Mouse (Mus musculus): ENCODE measurements around the gene F11r. TPM values are rescaled to one million over a fixed set of nuclear protein-coding genes. Genes with fewer than 3 reads are reported as not detected.

F11r gene
- polyA plus RNA-seq, 2 experiments, result 19.2 to 35.4 TPM

GRCm38 (mm10) chr1:171441466-171442412 is 4.4 kb downstream of the F11r start:
- TF ChIP-seq POLR2A (IDR thresholded peaks at IDR 0.05; ENCODE audit: borderline replicate concordance, extremely low read depth, insufficient read depth, insufficient read length), result no peak
- H3K4me3 ChIP-seq (replicated peaks; ENCODE audit: low read length), result no peak overlapping the region
- H3K36me3 ChIP-seq (ENCODE audit: control insufficient read depth, insufficient read depth, low read length), result no peaks in the 10 kb centered on the region
- H3K9ac ChIP-seq (ENCODE audit: low read depth, low read length, severe bottlenecking), result no peak overlapping the region
- H3K27me3 ChIP-seq (ENCODE audit: control insufficient read depth, insufficient read depth, low read length), result peaks cover 15% of the 10 kb centered on the region; the same call in 1 of the 2 replicates
- no peak overlapping the region for H3K27ac ChIP-seq (replicated peaks; ENCODE audit: low read depth, low read length)
- peaks cover 10% of the 10 kb centered on the region; the same call in 1 of the 2 replicates for H3K4me1 ChIP-seq (ENCODE audit: control insufficient read depth, insufficient read depth, low read length)
- H3K4me2 ChIP-seq (replicated peaks; ENCODE audit: low read depth, low read length, severe bottlenecking), result peak overlapping the region; percentile 25; the same call in 1 of the 2 replicates
- 51% methylated on average over 7 of the region's 7 CpGs for WGBS
- no peak for ATAC-seq (ENCODE audit: low FRiP score, low read depth)
- no peak for DNase-seq (ENCODE audit: low spot score)
- H3K9me3 ChIP-seq (ENCODE audit: control insufficient read depth, low read length), result peaks cover 10% of the 10 kb centered on the region; the same call in 1 of the 2 replicates

- H3K9me3 ChIP-seq (ENCODE audit: control insufficient read depth, low read length), result peaks cover 10% of the 10 kb centered on the region; the same call in 1 of the 2 replicates
- DNase-seq (ENCODE audit: low spot score) (no peak), ATAC-seq (ENCODE audit: low FRiP score, low read depth) (no peak)
- H3K4me1 ChIP-seq (ENCODE audit: control insufficient read depth, insufficient read depth, low read length), result peaks cover 10% of the 10 kb centered on the region; the same call in 1 of the 2 replicates
- peaks cover 9% of the 10 kb centered on the region; the same call in 1 of the 2 replicates for H3K27me3 ChIP-seq (ENCODE audit: control insufficient read depth, insufficient read depth, low read length)
- H3K4me3 ChIP-seq (replicated peaks; ENCODE audit: low read length), result no peak overlapping the region
- no peak overlapping the region for H3K9ac ChIP-seq (ENCODE audit: low read depth, low read length, severe bottlenecking)
- no peak overlapping the region for H3K27ac ChIP-seq (replicated peaks; ENCODE audit: low read depth, low read length)
- 72% methylated on average over 8 of the region's 8 CpGs for WGBS
- no peak for TF ChIP-seq POLR2A (IDR thresholded peaks at IDR 0.05; ENCODE audit: borderline replicate concordance, extremely low read depth, insufficient read depth, insufficient read length)
- H3K4me2 ChIP-seq (replicated peaks; ENCODE audit: low read depth, low read length, severe bottlenecking), result no peak overlapping the region
- H3K36me3 ChIP-seq (ENCODE audit: control insufficient read depth, insufficient read depth, low read length), result no peaks in the 10 kb centered on the region
Measured at GRCm38 (mm10) chr1:171442413-171442760, 5.1 kb downstream of the F11r start.

- no peak for DNase-seq (ENCODE audit: low spot score)
- H3K4me2 ChIP-seq (replicated peaks; ENCODE audit: low read depth, low read length, severe bottlenecking), result no peak overlapping the region
- H3K9me3 ChIP-seq (ENCODE audit: control insufficient read depth, low read length), result peaks cover 10% of the 10 kb centered on the region; the same call in 1 of the 2 replicates
- no peaks in the 10 kb centered on the region for H3K27me3 ChIP-seq (ENCODE audit: control insufficient read depth, insufficient read depth, low read length)
- H3K4me3 ChIP-seq (replicated peaks; ENCODE audit: low read length), result no peak overlapping the region
- H3K36me3 ChIP-seq (ENCODE audit: control insufficient read depth, insufficient read depth, low read length), result no peaks in the 10 kb centered on the region
- whole genome bisulfite sequencing, result 90% methylated on average over 5 of the region's 5 CpGs
- H3K27ac ChIP-seq (replicated peaks; ENCODE audit: low read depth, low read length), result no peak overlapping the region
- TF ChIP-seq POLR2A (IDR thresholded peaks at IDR 0.05; ENCODE audit: borderline replicate concordance, extremely low read depth, insufficient read depth, insufficient read length), result no peak
- no peak for ATAC-seq (ENCODE audit: low FRiP score, low read depth)
- no peak overlapping the region for H3K9ac ChIP-seq (ENCODE audit: low read depth, low read length, severe bottlenecking)
- H3K4me1 ChIP-seq (ENCODE audit: control insufficient read depth, insufficient read depth, low read length), result peaks cover 4% of the 10 kb centered on the region; the same call in 1 of the 2 replicates
Measured at GRCm38 (mm10) chr1:171445050-171445449, 7.7 kb downstream of the F11r start.

GRCm38 (mm10) chr1:171446854-171447253 is 9.5 kb downstream of the F11r start:
- Histone ChIP-seq H3K36me3 (ENCODE audit: control insufficient read depth, insufficient read depth, low read length) (no peaks in the 10 kb centered on the region), H3K9ac (ENCODE audit: low read depth, low read length, severe bottlenecking) (no peak overlapping the region), H3K9me3 (ENCODE audit: control insufficient read depth, low read length) (peaks cover 10% of the 10 kb centered on the region; the same call in 1 of the 2 replicates), H3K4me2 (replicated peaks; ENCODE audit: low read depth, low read length, severe bottlenecking) (no peak overlapping the region), H3K4me1 (ENCODE audit: control insufficient read depth, insufficient read depth, low read length) (no peaks in the 10 kb centered on the region), H3K27me3 (ENCODE audit: control insufficient read depth, insufficient read depth, low read length) (no peaks in the 10 kb centered on the region), H3K27ac (replicated peaks; ENCODE audit: low read depth, low read length) (no peak overlapping the region), H3K4me3 (replicated peaks; ENCODE audit: low read length) (no peak overlapping the region)
- 55% methylated on average over 7 of the region's 7 CpGs for WGBS
- no peak for TF ChIP-seq POLR2A (IDR thresholded peaks at IDR 0.05; ENCODE audit: borderline replicate concordance, extremely low read depth, insufficient read depth, insufficient read length)
- no peak for DNase-seq (ENCODE audit: low spot score)
- no peak for ATAC-seq (ENCODE audit: low FRiP score, low read depth)

GRCm38 (mm10) chr1:171447692-171448091 is 10.4 kb downstream of the F11r start:
- 62% methylated on average over 10 of the region's 10 CpGs for WGBS
- H3K4me3 ChIP-seq (replicated peaks; ENCODE audit: low read length), result no peak overlapping the region
- DNase-seq (ENCODE audit: low spot score) (no peak), ATAC-seq (ENCODE audit: low FRiP score, low read depth) (no peak)
- TF ChIP-seq POLR2A (IDR thresholded peaks at IDR 0.05; ENCODE audit: borderline replicate concordance, extremely low read depth, insufficient read depth, insufficient read length), result no peak
- H3K9me3 ChIP-seq (ENCODE audit: control insufficient read depth, low read length), result peaks cover 10% of the 10 kb centered on the region; the same call in 1 of the 2 replicates
- no peaks in the 10 kb centered on the region for H3K4me1 ChIP-seq (ENCODE audit: control insufficient read depth, insufficient read depth, low read length)
- H3K36me3 ChIP-seq (ENCODE audit: control insufficient read depth, insufficient read depth, low read length), result no peaks in the 10 kb centered on the region
- no peak overlapping the region for H3K4me2 ChIP-seq (replicated peaks; ENCODE audit: low read depth, low read length, severe bottlenecking)
- no peak overlapping the region for H3K9ac ChIP-seq (ENCODE audit: low read depth, low read length, severe bottlenecking)
- no peak overlapping the region for H3K27ac ChIP-seq (replicated peaks; ENCODE audit: low read depth, low read length)
- no peaks in the 10 kb centered on the region for H3K27me3 ChIP-seq (ENCODE audit: control insufficient read depth, insufficient read depth, low read length)
